Mouse (Mus musculus): ENCODE results near the gene Tex9.

- TF ChIP-seq NANOG (IDR thresholded peaks at IDR 0.05; ENCODE audit: borderline replicate concordance, low read length) (no peak), CTCF (conservative IDR thresholded peaks at IDR 0.05; ENCODE audit: low read length) (no peak)
Observed at GRCm38 (mm10) chr9:72491559-72492193, 336 bp downstream of the Tex9 start.

All from E14TG2a.4 (cell line).